Mouse (Mus musculus) intestine, embryonic 14.5 days (tissue): ENCODE data around the gene Usp19. TPM values are rescaled to one million over a fixed set of nuclear protein-coding genes. Genes with fewer than 3 reads are reported as not detected.

Experiments used
- ATAC-seq: fragments of 200-750 bp; cut with Nextera tagmentation; replicated peaks from 2 replicates; pipeline ENCODE4 v1.8.0; 2017; ENCODE audit warnings: low read depth, moderate number of reproducible peaks, moderate TSS enrichment, moderate library complexity; ENCODE audit not compliant: low FRiP score, low TSS enrichment
- DNase-seq: peaks from one replicate; pipeline ENCODE4 v3.0.0-alpha.2; 2018; ENCODE audit warnings: low spot score
- H3K27ac ChIP-seq: fragments of 300-500 bp; sonication (generic); 2 replicates; pipeline ENCODE4 v1.5.1; 2014; ENCODE audit warnings: low read depth, mild to moderate bottlenecking, control low read depth
- H3K27me3 ChIP-seq: fragments of 300-500 bp; sonication (generic); replicated peaks from 2 replicates; pipeline ENCODE4 v1.6.1; 2014; ENCODE audit warnings: low read length, control low read depth; ENCODE audit not compliant: control insufficient read depth, insufficient read depth
- H3K36me3 ChIP-seq: fragments of 300-500 bp; sonication (generic); 2 replicates; pipeline ENCODE4 v1.6.1; 2014; ENCODE audit warnings: low read length, control low read depth; ENCODE audit not compliant: control insufficient read depth, insufficient read depth
- H3K4me1 ChIP-seq: fragments of 300-500 bp; sonication (generic); replicated peaks from 2 replicates; pipeline ENCODE4 v1.6.1; 2014; ENCODE audit warnings: low read length, control low read depth, mixed read lengths; ENCODE audit not compliant: control insufficient read depth, insufficient read depth
- H3K4me2 ChIP-seq: fragments of 300-500 bp; sonication (generic); 2 replicates; pipeline ENCODE4 v1.6.1; 2014; ENCODE audit warnings: low read length
- H3K4me3 ChIP-seq: fragments of 300-500 bp; sonication (generic); 2 replicates; pipeline ENCODE4 v1.5.1; 2014; ENCODE audit warnings: low read depth, low read length, control low read depth, mixed read lengths
- H3K9ac ChIP-seq: fragments of 300-500 bp; sonication (generic); 2 replicates; pipeline ENCODE4 v1.6.1; 2014; ENCODE audit warnings: mild to moderate bottlenecking, low read length
- H3K9me3 ChIP-seq: fragments of 300-500 bp; sonication (generic); 2 replicates; pipeline ENCODE4 v1.6.1; 2016; ENCODE audit warnings: low read length, control low read depth; ENCODE audit not compliant: control insufficient read depth
- WGBS: fragments of 180-500 bp; shearing (Covaris S2); extraction: QIAGEN DNeasy Blood & Tissue Kit; methylation state at CpG from one replicate; pipeline ENCODE4 v1.1.7; 2014; 5-methylcytosine and 5-hydroxymethylcytosine counted together
- polyA plus RNA-seq: library from polyadenylated mRNA; unstranded; fragments of >200 nt; fragmentation: Nextera tagmentation; extraction: Ambion mirVana; gene quantifications from 2 replicates; pipeline ENCODE4 v1.2.1, GENCODE M21; 2014

Gene Usp19
- polyA plus RNA-seq, 1 experiment from 2014 or later, result 53.5 TPM

- Histone ChIP-seq H3K4me2 (no peak overlapping the region), H3K4me1 (peaks cover 4% of the 10 kb centered on the region; the same call in 1 of the 2 replicates), H3K9me3 (no peaks in the 10 kb centered on the region), H3K27ac (no peak overlapping the region), H3K9ac (no peak overlapping the region), H3K36me3 (peaks cover 31% of the 10 kb centered on the region; the same call in 1 of the 2 replicates), H3K4me3 (no peak overlapping the region), H3K27me3 (no peaks in the 10 kb centered on the region)
- DNase-seq, result no peak
- no peak for ATAC-seq
- WGBS, result 95% methylated on average over 4 of the region's 4 CpGs
Observed at GRCm38 (mm10) chr9:108523341-108523740, 32.9 kb downstream of the Usp19 start.

GRCm38 (mm10) chr9:108525400-108525799 is 35.0 kb downstream of the Usp19 start:
- H3K4me2 ChIP-seq, result no peak overlapping the region
- WGBS, result 77% methylated on average over 3 of the region's 3 CpGs
- no peak overlapping the region for H3K4me3 ChIP-seq
- no peaks in the 10 kb centered on the region for H3K4me1 ChIP-seq
- H3K36me3 ChIP-seq, result peaks cover 40% of the 10 kb centered on the region
- H3K9ac ChIP-seq, result no peak overlapping the region
- ATAC-seq, result no peak
- H3K27ac ChIP-seq, result no peak overlapping the region
- DNase-seq, result no peak
- H3K27me3 ChIP-seq, result no peaks in the 10 kb centered on the region
- H3K9me3 ChIP-seq, result no peaks in the 10 kb centered on the region

- H3K36me3 ChIP-seq, result peaks cover 85% of the 10 kb centered on the region
- DNase-seq (no peak), ATAC-seq (no peak)
- H3K9ac ChIP-seq, result no peak overlapping the region
- no peak overlapping the region for H3K27ac ChIP-seq
- no peaks in the 10 kb centered on the region for H3K27me3 ChIP-seq
- H3K4me2 ChIP-seq, result no peak overlapping the region
- H3K9me3 ChIP-seq, result no peaks in the 10 kb centered on the region
- no peaks in the 10 kb centered on the region for H3K4me1 ChIP-seq
- H3K4me3 ChIP-seq, result no peak overlapping the region
- WGBS, result 96% methylated on average over 1 of the region's 1 CpGs
Observed at GRCm38 (mm10) chr9:108530954-108531353, 40.6 kb downstream of the Usp19 start.

- no peaks in the 10 kb centered on the region for H3K27me3 ChIP-seq
- H3K4me1 ChIP-seq, result no peaks in the 10 kb centered on the region
- ATAC-seq, result no peak
- WGBS, result 91% methylated on average over 1 of the region's 1 CpGs
- H3K9me3 ChIP-seq, result no peaks in the 10 kb centered on the region
- no peak overlapping the region for H3K27ac ChIP-seq
- H3K9ac ChIP-seq, result no peak overlapping the region
- H3K4me2 ChIP-seq, result no peak overlapping the region
- no peak for DNase-seq
- H3K4me3 ChIP-seq, result no peak overlapping the region
- H3K36me3 ChIP-seq, result peaks cover 91% of the 10 kb centered on the region
Observed at GRCm38 (mm10) chr9:108531496-108531895, 41.1 kb downstream of the Usp19 start.

GRCm38 (mm10) chr9:108540846-108541245 is 50.4 kb downstream of the Usp19 start:
- Histone ChIP-seq H3K4me2 (no peak overlapping the region), H3K27ac (no peak overlapping the region), H3K4me1 (no peaks in the 10 kb centered on the region), H3K36me3 (peaks cover 93% of the 10 kb centered on the region), H3K9ac (no peak overlapping the region), H3K9me3 (no peaks in the 10 kb centered on the region), H3K27me3 (no peaks in the 10 kb centered on the region), H3K4me3 (no peak overlapping the region)
- ATAC-seq, result no peak
- no peak for DNase-seq

GRCm38 (mm10) chr9:108545986-108546385 is 55.6 kb downstream of the Usp19 start:
- no peak for DNase-seq
- H3K4me3 ChIP-seq, result no peak overlapping the region
- H3K9ac ChIP-seq, result no peak overlapping the region
- H3K4me1 ChIP-seq, result no peaks in the 10 kb centered on the region
- no peak for ATAC-seq
- H3K27me3 ChIP-seq, result no peaks in the 10 kb centered on the region
- H3K9me3 ChIP-seq, result no peaks in the 10 kb centered on the region
- peaks cover 92% of the 10 kb centered on the region for H3K36me3 ChIP-seq
- no peak overlapping the region for H3K4me2 ChIP-seq
- WGBS, result 93% methylated on average over 3 of the region's 3 CpGs
- H3K27ac ChIP-seq, result no peak overlapping the region

GRCm38 (mm10) chr9:108546875-108547274 is 56.5 kb downstream of the Usp19 start:
- Histone ChIP-seq H3K4me2 (no peak overlapping the region), H3K9me3 (no peaks in the 10 kb centered on the region), H3K4me1 (no peaks in the 10 kb centered on the region), H3K27ac (no peak overlapping the region), H3K36me3 (peaks cover 90% of the 10 kb centered on the region), H3K4me3 (no peak overlapping the region), H3K9ac (no peak overlapping the region), H3K27me3 (no peaks in the 10 kb centered on the region)
- ATAC-seq (no peak), DNase-seq (no peak)
- WGBS, result 96% methylated on average over 1 of the region's 1 CpGs

Other genes starting within 250 kb of the Usp19 start
- 71.7 and 75.6 TPM in 2 replicates for gene Dag1, start 226.6 kb upstream of the Usp19 start, polyA plus RNA-seq
- 38.9 and 41.2 TPM in 2 replicates for gene Nicn1, start 200.2 kb upstream of the Usp19 start, polyA plus RNA-seq
- 23.0 and 24.2 TPM in 2 replicates for gene Amt, start 193.7 kb upstream of the Usp19 start, polyA plus RNA-seq
- gene Rhoa, start 184.5 kb upstream of the Usp19 start, polyA plus RNA-seq, result 281 and 309 TPM in 2 replicates
- 27.5 and 30.4 TPM in 2 replicates for gene Tcta, start 184.4 kb upstream of the Usp19 start, polyA plus RNA-seq
- 760 and 815 TPM in 2 replicates for gene Gpx1, start 151.7 kb upstream of the Usp19 start, polyA plus RNA-seq
- 103 and 114 TPM in 2 replicates for gene Usp4, start 142.7 kb upstream of the Usp19 start, polyA plus RNA-seq
- gene 1700102P08Rik, start 97.8 kb upstream of the Usp19 start, polyA plus RNA-seq, result 0.55 and 0.66 TPM in 2 replicates
- gene Ccdc36, start 62.1 kb upstream of the Usp19 start, polyA plus RNA-seq, result 1.5 and 1.7 TPM in 2 replicates
- gene BC048562, start 54.1 kb upstream of the Usp19 start, polyA plus RNA-seq, result not detected in 2 replicates
- 43.9 and 49.7 TPM in 2 replicates for gene Ccdc71, start 30.1 kb upstream of the Usp19 start, polyA plus RNA-seq
- gene Klhdc8b, start 29.0 kb upstream of the Usp19 start, polyA plus RNA-seq, result 59.9 and 60.7 TPM in 2 replicates
- gene Lamb2, start 10.9 kb upstream of the Usp19 start, polyA plus RNA-seq, result 32.3 and 33.7 TPM in 2 replicates
- 119 and 128 TPM in 2 replicates for gene Qars, start 17.1 kb downstream of the Usp19 start, polyA plus RNA-seq
- 122 and 133 TPM in 2 replicates for gene Qrich1, start 26.2 kb downstream of the Usp19 start, polyA plus RNA-seq
- gene Impdh2, start 69.7 kb downstream of the Usp19 start, polyA plus RNA-seq, result 226 and 246 TPM in 2 replicates
- 37.0 and 39.8 TPM in 2 replicates for gene Ndufaf3, start 76.8 kb downstream of the Usp19 start, polyA plus RNA-seq
- gene Dalrd3, start 79.3 kb downstream of the Usp19 start, polyA plus RNA-seq, result 127 and 146 TPM in 2 replicates
- 82.0 and 95.0 TPM in 2 replicates for gene Wdr6, start 88.1 kb downstream of the Usp19 start, polyA plus RNA-seq
- gene P4htm, start 107.1 kb downstream of the Usp19 start, polyA plus RNA-seq, result 5.9 and 7.0 TPM in 2 replicates
- gene Arih2, start 158.8 kb downstream of the Usp19 start, polyA plus RNA-seq, result 43.1 and 46.7 TPM in 2 replicates
- gene Slc25a20, start 171.5 kb downstream of the Usp19 start, polyA plus RNA-seq, result 29.1 and 34.5 TPM in 2 replicates
- 52.3 and 54.4 TPM in 2 replicates for gene Prkar2a, start 198.7 kb downstream of the Usp19 start, polyA plus RNA-seq